Mouse (Mus musculus): Measurements from ENCODE around the gene Ttc39b. TPM values are rescaled to one million over a fixed set of nuclear protein-coding genes. Genes with fewer than 3 reads are reported as not detected.

Gene Ttc39b
- polyA plus RNA-seq, 1 experiment from 2014 or later: 1.9 TPM

- H3K36me3 ChIP-seq: no peaks in the 10 kb centered on the region
Observed at GRCm38 (mm10) chr4:83337717-83338116, 13.7 kb upstream of the Ttc39b start.

GRCm38 (mm10) chr4:83330369-83330768, 6.3 kb upstream of the Ttc39b start:
- H3K4me2 ChIP-seq (replicated peaks): no peak overlapping the region
- ATAC-seq (ENCODE audit: low FRiP score, low read depth): no peak
- peaks cover 9% of the 10 kb centered on the region; the same call in 1 of the 2 replicates for H3K4me1 ChIP-seq
- peaks cover 11% of the 10 kb centered on the region for H3K27me3 ChIP-seq
- H3K4me3 ChIP-seq: no peak overlapping the region
- no peaks in the 10 kb centered on the region for H3K9me3 ChIP-seq
- no peaks in the 10 kb centered on the region for H3K36me3 ChIP-seq
- no peak overlapping the region for H3K27ac ChIP-seq
- no peak overlapping the region for H3K9ac ChIP-seq
- WGBS: 66% methylated on average over 4 of the region's 4 CpGs

More at GRCm38 (mm10) chr4:83337717-83338116, 13.7 kb upstream of the Ttc39b start:
- no peaks in the 10 kb centered on the region for H3K27me3 ChIP-seq
- no peak overlapping the region for H3K4me2 ChIP-seq (replicated peaks)
- WGBS: 74% methylated on average over 3 of the region's 3 CpGs
- H3K4me1 ChIP-seq: peaks cover 10% of the 10 kb centered on the region
- no peak overlapping the region for H3K27ac ChIP-seq
- no peak overlapping the region for H3K9ac ChIP-seq
- H3K9me3 ChIP-seq: no peaks in the 10 kb centered on the region
- no peak for ATAC-seq (ENCODE audit: low FRiP score, low read depth)
- H3K4me3 ChIP-seq: no peak overlapping the region

GRCm38 (mm10) chr4:83329615-83330014, 5.6 kb upstream of the Ttc39b start:
- Histone ChIP-seq H3K27ac (no peak overlapping the region), H3K4me1 (peaks cover 9% of the 10 kb centered on the region; the same call in 1 of the 2 replicates), H3K9ac (no peak overlapping the region), H3K9me3 (no peaks in the 10 kb centered on the region), H3K27me3 (peaks cover 16% of the 10 kb centered on the region), H3K4me2 (replicated peaks) (no peak overlapping the region), H3K36me3 (no peaks in the 10 kb centered on the region), H3K4me3 (no peak overlapping the region)
- WGBS: 46% methylated on average over 4 of the region's 4 CpGs
- ATAC-seq (ENCODE audit: low FRiP score, low read depth): no peak

- no peaks in the 10 kb centered on the region for H3K9me3 ChIP-seq
- H3K36me3 ChIP-seq: no peaks in the 10 kb centered on the region
- H3K9ac ChIP-seq: no peak overlapping the region
- H3K4me2 ChIP-seq (replicated peaks): no peak overlapping the region
- H3K27ac ChIP-seq: no peak overlapping the region
- ATAC-seq (ENCODE audit: low FRiP score, low read depth): no peak
- H3K4me3 ChIP-seq: no peak overlapping the region
- 21% methylated on average over 9 of the region's 9 CpGs for WGBS
- peaks cover 16% of the 10 kb centered on the region for H3K27me3 ChIP-seq
- H3K4me1 ChIP-seq: peaks cover 15% of the 10 kb centered on the region
Observed at GRCm38 (mm10) chr4:83328026-83328945, 4.2 kb upstream of the Ttc39b start.

GRCm38 (mm10) chr4:83327526-83327925, 3.5 kb upstream of the Ttc39b start:
- Histone ChIP-seq H3K9ac (no peak overlapping the region), H3K27me3 (peaks cover 16% of the 10 kb centered on the region), H3K27ac (no peak overlapping the region), H3K9me3 (no peaks in the 10 kb centered on the region), H3K36me3 (no peaks in the 10 kb centered on the region), H3K4me1 (peaks cover 21% of the 10 kb centered on the region), H3K4me3 (no peak overlapping the region), H3K4me2 (replicated peaks) (no peak overlapping the region)
- 49% methylated on average over 4 of the region's 4 CpGs for WGBS
- ATAC-seq (ENCODE audit: low FRiP score, low read depth): no peak

GRCm38 (mm10) chr4:83325366-83325765, 1.3 kb upstream of the Ttc39b start:
- 59% methylated on average over 5 of the region's 5 CpGs for WGBS
- Histone ChIP-seq H3K27me3 (peaks cover 16% of the 10 kb centered on the region), H3K27ac (no peak overlapping the region), H3K4me2 (replicated peaks) (no peak overlapping the region), H3K4me3 (no peak overlapping the region), H3K9ac (no peak overlapping the region), H3K4me1 (peaks cover 21% of the 10 kb centered on the region), H3K9me3 (no peaks in the 10 kb centered on the region), H3K36me3 (no peaks in the 10 kb centered on the region)
- ATAC-seq (ENCODE audit: low FRiP score, low read depth): no peak

- Histone ChIP-seq H3K27ac (peak overlapping the region; percentile 44; the same call in 1 of the 2 replicates), H3K4me2 (replicated peaks) (peak overlapping the region; percentile 96), H3K4me1 (peaks cover 17% of the 10 kb centered on the region), H3K4me3 (peak overlapping the region; percentile 74), H3K36me3 (no peaks in the 10 kb centered on the region), H3K27me3 (peaks cover 16% of the 10 kb centered on the region), H3K9me3 (no peaks in the 10 kb centered on the region), H3K9ac (peak overlapping the region; percentile 74)
- ATAC-seq (ENCODE audit: low FRiP score, low read depth): peak; percentile 70
- 2% methylated on average over 48 of the region's 48 CpGs for WGBS
Observed at GRCm38 (mm10) chr4:83323201-83323903, 703 bp downstream of the Ttc39b start.

GRCm38 (mm10) chr4:83319736-83320135, 4.3 kb downstream of the Ttc39b start:
- H3K4me3 ChIP-seq: no peak overlapping the region
- H3K27me3 ChIP-seq: no peaks in the 10 kb centered on the region
- H3K9ac ChIP-seq: no peak overlapping the region
- no peak for ATAC-seq (ENCODE audit: low FRiP score, low read depth)
- no peak overlapping the region for H3K4me2 ChIP-seq (replicated peaks)
- H3K27ac ChIP-seq: no peak overlapping the region
- peaks cover 20% of the 10 kb centered on the region for H3K4me1 ChIP-seq
- no peaks in the 10 kb centered on the region for H3K36me3 ChIP-seq
- H3K9me3 ChIP-seq: no peaks in the 10 kb centered on the region
- 89% methylated on average over 4 of the region's 4 CpGs for WGBS

- Histone ChIP-seq H3K9me3 (no peaks in the 10 kb centered on the region), H3K27me3 (no peaks in the 10 kb centered on the region), H3K4me2 (replicated peaks) (no peak overlapping the region), H3K4me3 (no peak overlapping the region), H3K9ac (no peak overlapping the region), H3K4me1 (peaks cover 21% of the 10 kb centered on the region), H3K27ac (no peak overlapping the region), H3K36me3 (no peaks in the 10 kb centered on the region)
- no peak for ATAC-seq (ENCODE audit: low FRiP score, low read depth)
- WGBS: 30% methylated on average over 3 of the region's 3 CpGs
Observed at GRCm38 (mm10) chr4:83318758-83319157, 5.3 kb downstream of the Ttc39b start.

- Histone ChIP-seq H3K36me3 (no peaks in the 10 kb centered on the region), H3K9me3 (no peaks in the 10 kb centered on the region), H3K4me3 (no peak overlapping the region), H3K4me1 (peaks cover 17% of the 10 kb centered on the region), H3K27ac (no peak overlapping the region), H3K9ac (no peak overlapping the region), H3K4me2 (replicated peaks) (no peak overlapping the region), H3K27me3 (no peaks in the 10 kb centered on the region)
- WGBS: 69% methylated on average over 3 of the region's 3 CpGs
- ATAC-seq (ENCODE audit: low FRiP score, low read depth): no peak
Observed at GRCm38 (mm10) chr4:83317826-83318348, 6.2 kb downstream of the Ttc39b start.

- Histone ChIP-seq H3K4me1 (peaks cover 14% of the 10 kb centered on the region), H3K27me3 (no peaks in the 10 kb centered on the region), H3K9me3 (no peaks in the 10 kb centered on the region), H3K4me2 (replicated peaks) (no peak overlapping the region), H3K36me3 (no peaks in the 10 kb centered on the region), H3K27ac (no peak overlapping the region), H3K4me3 (no peak overlapping the region), H3K9ac (no peak overlapping the region)
- 70% methylated on average over 3 of the region's 3 CpGs for WGBS
- ATAC-seq (ENCODE audit: low FRiP score, low read depth): no peak
Observed at GRCm38 (mm10) chr4:83316718-83317117, 7.3 kb downstream of the Ttc39b start.

GRCm38 (mm10) chr4:83315930-83316329, 8.1 kb downstream of the Ttc39b start:
- Histone ChIP-seq H3K27ac (no peak overlapping the region), H3K27me3 (no peaks in the 10 kb centered on the region), H3K9ac (no peak overlapping the region), H3K9me3 (no peaks in the 10 kb centered on the region), H3K4me1 (peaks cover 14% of the 10 kb centered on the region), H3K4me3 (no peak overlapping the region), H3K36me3 (no peaks in the 10 kb centered on the region), H3K4me2 (replicated peaks) (no peak overlapping the region)
- 77% methylated on average over 4 of the region's 4 CpGs for WGBS
- no peak for ATAC-seq (ENCODE audit: low FRiP score, low read depth)
